Mouse (Mus musculus): ENCODE measurements around the gene Ddias.

GRCm38 (mm10) chr7:92884998-92885660, 11.1 kb upstream of the Ddias start:
- TF ChIP-seq CTCF (IDR thresholded peaks at IDR 0.05; ENCODE audit: low read depth, low read length) (no peak), POLR2A (IDR thresholded peaks at IDR 0.05; ENCODE audit: extremely low read depth, insufficient read depth, low read length) (no peak)
